Mouse (Mus musculus) intestine, embryonic 16.5 days (tissue): Measurements from ENCODE around the gene Gm17364. TPM values are rescaled to one million over a fixed set of nuclear protein-coding genes. Genes with fewer than 3 reads are reported as not detected.

Source experiments
- ATAC-seq: fragments of 200-750 bp; cut with Nextera tagmentation; 2 replicates; pipeline ENCODE4 v1.8.0; 2017; ENCODE audit warnings: moderate TSS enrichment, moderate library complexity
- H3K27ac ChIP-seq: fragments of 300-500 bp; sonication (generic); 2 replicates; pipeline ENCODE4 v1.5.1; 2014; ENCODE audit warnings: mild to moderate bottlenecking, low read length
- H3K27me3 ChIP-seq: fragments of 300-500 bp; sonication (generic); replicated peaks from 2 replicates; pipeline ENCODE4 v1.6.1; 2014; ENCODE audit warnings: low read length, control low read depth, mixed read lengths; ENCODE audit not compliant: control insufficient read depth, insufficient read depth
- H3K36me3 ChIP-seq: fragments of 300-500 bp; sonication (generic); 2 replicates; pipeline ENCODE4 v1.6.1; 2014; ENCODE audit warnings: low read length, control low read depth; ENCODE audit not compliant: control insufficient read depth, insufficient read depth
- H3K4me1 ChIP-seq: fragments of 300-500 bp; sonication (generic); 2 replicates; pipeline ENCODE4 v1.6.1; 2014; ENCODE audit warnings: low read length, control low read depth, mixed read lengths; ENCODE audit not compliant: control insufficient read depth, insufficient read depth
- H3K4me2 ChIP-seq: fragments of 300-500 bp; sonication (generic); 2 replicates; pipeline ENCODE4 v1.6.1; 2014; ENCODE audit warnings: low read depth, low read length, control low read depth
- H3K4me3 ChIP-seq: fragments of 300-500 bp; sonication (generic); 2 replicates; pipeline ENCODE4 v1.5.1; 2014; ENCODE audit warnings: mild to moderate bottlenecking, low read length
- H3K9ac ChIP-seq: fragments of 300-500 bp; sonication (generic); 2 replicates; pipeline ENCODE4 v1.6.1; 2014; ENCODE audit warnings: low read depth, low read length
- H3K9me3 ChIP-seq: fragments of 300-500 bp; sonication (generic); 2 replicates; pipeline ENCODE4 v1.6.1; 2016; ENCODE audit warnings: low read length, control low read depth; ENCODE audit not compliant: control insufficient read depth
- WGBS: fragments of 180-500 bp; shearing (Covaris S2); extraction: QIAGEN DNeasy Blood & Tissue Kit; methylation state at CpG from one replicate; pipeline ENCODE4 v1.1.7; 2014; 5-methylcytosine and 5-hydroxymethylcytosine counted together
- polyA plus RNA-seq: library from polyadenylated mRNA; unstranded; fragments of >200 nt; fragmentation: Nextera tagmentation; extraction: Ambion mirVana; gene quantifications from 2 replicates; pipeline ENCODE4 v1.2.1, GENCODE M21; 2015

Gm17364 gene
- polyA plus RNA-seq, 1 experiment from 2014 or later: not detected

- H3K4me2 ChIP-seq: peak overlapping the region; percentile 66
- no peaks in the 10 kb centered on the region for H3K36me3 ChIP-seq
- peak; percentile 34 for ATAC-seq
- peak overlapping the region; percentile 71 for H3K9ac ChIP-seq
- peak overlapping the region; percentile 77 for H3K27ac ChIP-seq
- peak overlapping the region; percentile 87 for H3K4me3 ChIP-seq
- peaks cover 11% of the 10 kb centered on the region; the same call in 1 of the 2 replicates for H3K4me1 ChIP-seq
- H3K9me3 ChIP-seq: no peaks in the 10 kb centered on the region
- no peaks in the 10 kb centered on the region for H3K27me3 ChIP-seq
- 45% methylated on average over 12 of the region's 12 CpGs for WGBS
Measured at GRCm38 (mm10) chr13:41248751-41249520, 24.8 kb downstream of the Gm17364 start.

- no peak overlapping the region for H3K4me3 ChIP-seq
- ATAC-seq: no peak
- no peak overlapping the region for H3K4me2 ChIP-seq
- no peaks in the 10 kb centered on the region for H3K36me3 ChIP-seq
- no peaks in the 10 kb centered on the region for H3K27me3 ChIP-seq
- WGBS: 60% methylated on average over 6 of the region's 6 CpGs
- H3K4me1 ChIP-seq: no peaks in the 10 kb centered on the region
- H3K27ac ChIP-seq: no peak overlapping the region
- no peaks in the 10 kb centered on the region for H3K9me3 ChIP-seq
- no peak overlapping the region for H3K9ac ChIP-seq
Measured at GRCm38 (mm10) chr13:41244306-41244830, 29.4 kb downstream of the Gm17364 start.

- no peak overlapping the region for H3K27ac ChIP-seq
- no peaks in the 10 kb centered on the region for H3K27me3 ChIP-seq
- no peak overlapping the region for H3K4me3 ChIP-seq
- no peak overlapping the region for H3K9ac ChIP-seq
- no peaks in the 10 kb centered on the region for H3K4me1 ChIP-seq
- H3K4me2 ChIP-seq: no peak overlapping the region
- WGBS: 76% methylated on average over 2 of the region's 2 CpGs
- H3K9me3 ChIP-seq: no peaks in the 10 kb centered on the region
- no peaks in the 10 kb centered on the region for H3K36me3 ChIP-seq
- ATAC-seq: no peak
Measured at GRCm38 (mm10) chr13:41241557-41241956, 32.2 kb downstream of the Gm17364 start.

GRCm38 (mm10) chr13:41238805-41239130 lies 35.0 kb downstream of the Gm17364 start:
- Histone ChIP-seq H3K27me3 (no peaks in the 10 kb centered on the region), H3K4me2 (no peak overlapping the region), H3K4me1 (0 out of 2 replicates have a peak, but pooled peaks cover 2% of the 10 kb centered on the region), H3K36me3 (no peaks in the 10 kb centered on the region), H3K9ac (no peak overlapping the region), H3K4me3 (no peak overlapping the region), H3K27ac (no peak overlapping the region), H3K9me3 (no peaks in the 10 kb centered on the region)
- 4% methylated on average over 5 of the region's 5 CpGs for WGBS
- ATAC-seq: no peak

GRCm38 (mm10) chr13:41238035-41238804 lies 35.6 kb downstream of the Gm17364 start:
- no peaks in the 10 kb centered on the region for H3K9me3 ChIP-seq
- 0 out of 2 replicates have a peak, but pooled peaks cover 2% of the 10 kb centered on the region for H3K4me1 ChIP-seq
- H3K27ac ChIP-seq: no peak overlapping the region
- no peaks in the 10 kb centered on the region for H3K27me3 ChIP-seq
- 72% methylated on average over 10 of the region's 10 CpGs for WGBS
- no peaks in the 10 kb centered on the region for H3K36me3 ChIP-seq
- peak overlapping the region; percentile 34 for H3K4me2 ChIP-seq
- ATAC-seq: no peak
- no peak overlapping the region for H3K4me3 ChIP-seq
- H3K9ac ChIP-seq: no peak overlapping the region

GRCm38 (mm10) chr13:41235845-41236741 lies 37.7 kb downstream of the Gm17364 start:
- Histone ChIP-seq H3K9ac (peak overlapping the region; percentile 65), H3K4me1 (0 out of 2 replicates have a peak, but pooled peaks cover 2% of the 10 kb centered on the region), H3K27ac (peak overlapping the region; percentile 89), H3K36me3 (no peaks in the 10 kb centered on the region), H3K4me3 (peak overlapping the region; percentile 44), H3K9me3 (no peaks in the 10 kb centered on the region), H3K4me2 (peak overlapping the region; percentile 46), H3K27me3 (no peaks in the 10 kb centered on the region)
- peak; percentile 74 for ATAC-seq
- 49% methylated on average over 13 of the region's 13 CpGs for WGBS

- ATAC-seq: no peak
- Histone ChIP-seq H3K9me3 (no peaks in the 10 kb centered on the region), H3K27ac (no peak overlapping the region), H3K4me1 (0 out of 2 replicates have a peak, but pooled peaks cover 2% of the 10 kb centered on the region), H3K4me2 (no peak overlapping the region), H3K36me3 (no peaks in the 10 kb centered on the region), H3K4me3 (no peak overlapping the region), H3K27me3 (no peaks in the 10 kb centered on the region), H3K9ac (no peak overlapping the region)
- 80% methylated on average over 6 of the region's 6 CpGs for WGBS
Measured at GRCm38 (mm10) chr13:41235181-41235580, 38.6 kb downstream of the Gm17364 start.

GRCm38 (mm10) chr13:41233241-41233640 lies 40.5 kb downstream of the Gm17364 start:
- 86% methylated on average over 7 of the region's 7 CpGs for WGBS
- no peaks in the 10 kb centered on the region for H3K36me3 ChIP-seq
- H3K4me3 ChIP-seq: no peak overlapping the region
- ATAC-seq: no peak
- H3K9ac ChIP-seq: no peak overlapping the region
- no peak overlapping the region for H3K27ac ChIP-seq
- H3K4me2 ChIP-seq: no peak overlapping the region
- 0 out of 2 replicates have a peak, but pooled peaks cover 2% of the 10 kb centered on the region for H3K4me1 ChIP-seq
- H3K9me3 ChIP-seq: no peaks in the 10 kb centered on the region
- no peaks in the 10 kb centered on the region for H3K27me3 ChIP-seq
